Mouse (Mus musculus) ES-E14 (cell line): Measurements from ENCODE around the gene Sugp1.

ENCODE experiments used
- CHD2 ChIP-seq: IDR thresholded peaks from 2 replicates; pipeline ENCODE4 v1.6.1; 2014; ENCODE audit warnings: mild to moderate bottlenecking, low read depth, low read length, inconsistent platforms
- HCFC1 ChIP-seq: IDR thresholded peaks from 2 replicates; pipeline ENCODE4 v1.6.1; 2012; ENCODE audit warnings: low read length, inconsistent platforms, borderline replicate concordance; ENCODE audit not compliant: insufficient read depth

GRCm38 (mm10) chr8:70110451-70110850 lies 67.8 kb downstream of the Sugp1 start:
- TF ChIP-seq CHD2 (no peak), HCFC1 (no peak)
